Mouse (Mus musculus): ENCODE results near the gene Msmb. TPM values are rescaled to one million over a fixed set of nuclear protein-coding genes. Genes with fewer than 3 reads are reported as not detected.
"Not testable (repeated sequence)": the region's sequence is repeated elsewhere in the genome, so short reads cannot be mapped to it uniquely, and the experiment has no call there.

Msmb gene
- total RNA-seq, 2 experiments from 2014 or later, result not detected

- DNase-seq (ENCODE audit: low spot score in 2 of 2), result no peak
Observed at GRCm38 (mm10) chr14:32175310-32175709, 33.5 kb downstream of the Msmb start.

- not testable (repeated sequence) for DNase-seq (ENCODE audit: low spot score in 2 of 2)
Observed at GRCm38 (mm10) chr14:32176590-32176989, 34.8 kb downstream of the Msmb start.

GRCm38 (mm10) chr14:32179393-32180195 lies 37.8 kb downstream of the Msmb start:
- DNase-seq (ENCODE audit: low spot score in 2 of 2), result no peak

GRCm38 (mm10) chr14:32180861-32181260 lies 39.0 kb downstream of the Msmb start:
- DNase-seq (ENCODE audit: low spot score in 2 of 2), result no peak

GRCm38 (mm10) chr14:32183846-32184245 lies 42.0 kb downstream of the Msmb start:
- DNase-seq (ENCODE audit: low spot score in 2 of 2), result no peak

- no peak for DNase-seq (ENCODE audit: low spot score in 2 of 2)
Observed at GRCm38 (mm10) chr14:32190627-32191391, 49.0 kb downstream of the Msmb start.

GRCm38 (mm10) chr14:32191926-32192325 lies 50.1 kb downstream of the Msmb start:
- DNase-seq (ENCODE audit: low spot score in 2 of 2), result no peak

GRCm38 (mm10) chr14:32192437-32192836 lies 50.6 kb downstream of the Msmb start:
- DNase-seq (ENCODE audit: low spot score in 2 of 2), result peak; percentile 35 to 58

- not testable (repeated sequence) for DNase-seq (ENCODE audit: low spot score in 2 of 2)
Observed at GRCm38 (mm10) chr14:32193557-32193956, 51.7 kb downstream of the Msmb start.

- no peak for DNase-seq (ENCODE audit: low spot score in 2 of 2)
Observed at GRCm38 (mm10) chr14:32201354-32201753, 59.5 kb downstream of the Msmb start.

- peak; percentile 83 to 89 for DNase-seq (ENCODE audit: low spot score in 2 of 2)
Observed at GRCm38 (mm10) chr14:32201791-32202451, 60.1 kb downstream of the Msmb start, which contains the start of the genes Timm23 and Parg. Timm23 (minus strand) TSS chr14:32201898. Parg (plus strand) TSS chr14:32201949.

Other genes starting within 250 kb of the Msmb start
- gene Galnt15, start 113.0 kb upstream of the Msmb start, total RNA-seq (2021), result 1 to 10 TPM; 1.7 to 2.2 TPM
- gene Oxnad1, start 56.6 kb upstream of the Msmb start, total RNA-seq (2021), result 10 to 100 TPM; 19.0 to 20.3 TPM
- gene Dph3, start 56.3 kb upstream of the Msmb start, total RNA-seq (2021), result 10 to 100 TPM; 33.7 to 38.4 TPM
- 100 to 1,000 TPM; 129 to 134 TPM for gene Ncoa4, start 17.8 kb downstream of the Msmb start, total RNA-seq (2021)
- 100 to 1,000 TPM in 1 of 2 experiments, 10 to 100 TPM in 1; 90.9 to 109 TPM for gene Timm23, start 59.9 kb downstream of the Msmb start, total RNA-seq (2021)
- gene Parg, start 59.9 kb downstream of the Msmb start, total RNA-seq (2021), result 10 to 100 TPM; 50.6 to 55.7 TPM
- 10 to 100 TPM; 47.1 to 51.9 TPM for gene Ogdhl, start 180.0 kb downstream of the Msmb start, total RNA-seq (2021)
- gene 1700024G13Rik, start 246.4 kb downstream of the Msmb start, total RNA-seq (2021), result 1 to 10 TPM in 1 of 2 experiments, not detected in 1; 1.1 TPM

Data from layer of hippocampus, postnatal 10 days (tissue).